Mouse (Mus musculus): ENCODE data around the gene Csf2rb2.
A peak's percentile ranks its signal among the peaks of the same experiment; 100 is the strongest.

DNA sequence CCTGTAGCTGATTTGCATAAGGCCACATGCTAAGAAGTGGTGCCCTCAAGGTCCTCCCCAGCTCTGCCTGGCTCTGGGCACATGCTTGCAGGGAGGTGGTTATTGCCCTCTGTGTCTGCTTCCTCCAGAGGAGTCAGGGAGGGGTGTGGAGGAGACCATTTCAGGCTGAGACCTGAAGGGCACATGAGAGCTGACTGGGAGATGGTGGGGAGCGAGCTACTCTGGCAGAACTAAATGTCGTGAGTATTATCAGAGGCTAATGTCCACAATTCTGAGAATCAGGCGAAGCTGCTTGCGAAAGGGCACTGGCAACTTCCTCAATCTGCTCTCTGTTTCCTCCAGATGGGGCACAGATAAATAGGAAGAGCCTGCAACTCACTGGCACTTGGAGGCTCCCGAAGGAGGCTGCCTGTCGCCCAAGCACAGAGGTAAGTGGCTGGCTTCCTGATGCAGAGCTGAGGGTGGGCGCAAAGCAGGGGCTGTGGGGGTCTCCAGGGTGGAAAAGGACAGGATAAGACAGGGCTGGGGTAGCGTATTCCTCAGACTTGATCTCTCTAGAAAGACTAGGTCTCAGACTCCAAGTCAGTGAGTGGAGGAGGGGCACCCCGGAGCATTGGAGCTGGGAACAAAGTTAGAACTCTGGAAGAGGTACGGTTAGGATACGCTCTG, 20.3 kb upstream of the Csf2rb2 start, which contains the start of gene Csf2rb:
- no peak for TF ChIP-seq CTCF (IDR thresholded peaks at IDR 0.05; ENCODE audit: low read depth)
- peak; percentile 50; the same call in 1 of the 2 replicates for TF ChIP-seq EP300 (IDR thresholded peaks at IDR 0.05; ENCODE audit: low read depth)
